Mouse (Mus musculus) olfactory bulb, adult 2 months (tissue): Measurements from ENCODE around the gene Coq8b.

Source experiments
- CTCF ChIP-seq: fragments of 200-500 bp; IDR thresholded peaks from 2 replicates; pipeline ENCODE4 v1.5.1; 2012; ENCODE audit warnings: low read depth, mild to moderate bottlenecking, low read length, moderate library complexity; ENCODE audit not compliant: insufficient read depth
- POLR2A ChIP-seq: fragments of 200-500 bp; IDR thresholded peaks from 2 replicates; pipeline ENCODE4 v1.6.1; 2012; ENCODE audit warnings: mild to moderate bottlenecking, low read depth, low read length, moderate library complexity; ENCODE audit not compliant: insufficient read depth

- no peak for TF ChIP-seq POLR2A
- no peak for TF ChIP-seq CTCF
Measured at GRCm38 (mm10) chr7:27259771-27260170, 26.9 kb downstream of the Coq8b start.
